Comparison of ENCODE assay signal across 8 mouse cellular contexts in genomic region chr17:58587946-58588345, GRCm38 (mm10).
DNase-seq lines count a peak whose midpoint lies in the region; ATAC-seq and TF ChIP-seq lines count a peak whose summit lies in the region.

No protein-coding gene starts in this region.

- no peak overlapping the region for H3K27ac ChIP-seq in hindbrain, embryonic 12.5 days
- H3K27ac ChIP-seq in hindbrain, embryonic 10.5 days, result no peak overlapping the region
- no peak overlapping the region for H3K27ac ChIP-seq in hindbrain, postnatal 0 days

- no peak for DNase-seq in hindbrain, embryonic 10.5 days (ENCODE audit: low spot score)
- DNase-seq in 3T3-L1 (ENCODE audit: low read depth, low spot score), result peak; percentile 3
- DNase-seq in Muller cell, postnatal 12 days (ENCODE audit: inconsistent ontology term), result peak; percentile 32
- peak; percentile 67 for DNase-seq in hindbrain, postnatal 0 days (ENCODE audit: low spot score)
- no peak for DNase-seq in thymus, postnatal 14 days
- DNase-seq in spleen, postnatal 10 days (ENCODE audit: low spot score in 2 of 2), result no peak
- no peak for DNase-seq in lung, postnatal 25 days (ENCODE audit: low spot score)

- TF ChIP-seq CTCF in hindbrain, postnatal 0 days (IDR thresholded peaks at IDR 0.05; ENCODE audit: low read depth), result peak; percentile 58

- H3K36me3 ChIP-seq in hindbrain, embryonic 12.5 days, result no peaks in the 10 kb centered on the region
- no peaks in the 10 kb centered on the region for H3K36me3 ChIP-seq in hindbrain, embryonic 10.5 days
- no peaks in the 10 kb centered on the region for H3K36me3 ChIP-seq in hindbrain, postnatal 0 days (ENCODE audit: insufficient read depth, low read length)

- no peaks in the 10 kb centered on the region for H3K27me3 ChIP-seq in hindbrain, embryonic 12.5 days
- H3K27me3 ChIP-seq in hindbrain, embryonic 10.5 days (ENCODE audit: insufficient read depth, poor library complexity, severe bottlenecking), result no peaks in the 10 kb centered on the region
- no peaks in the 10 kb centered on the region for H3K27me3 ChIP-seq in hindbrain, postnatal 0 days (ENCODE audit: insufficient read depth, low read length)

- no peak overlapping the region for H3K9ac ChIP-seq in hindbrain, embryonic 12.5 days
- H3K9ac ChIP-seq in hindbrain, postnatal 0 days (replicated peaks; ENCODE audit: low read length), result no peak overlapping the region

- ATAC-seq in hindbrain, embryonic 12.5 days (ENCODE audit: low FRiP score), result 0 out of 2 replicates have a peak, but pooled peaks have one; percentile 38
- ATAC-seq in hindbrain, postnatal 0 days, result peak; percentile 29; the same call in 1 of the 2 replicates

- H3K4me2 ChIP-seq in hindbrain, embryonic 12.5 days (replicated peaks), result no peak overlapping the region
- no peak overlapping the region for H3K4me2 ChIP-seq in hindbrain, postnatal 0 days (ENCODE audit: low read depth, low read length)

- H3K9me3 ChIP-seq in hindbrain, embryonic 12.5 days (replicated peaks), result no peaks in the 10 kb centered on the region
- no peaks in the 10 kb centered on the region for H3K9me3 ChIP-seq in hindbrain, embryonic 10.5 days
- H3K9me3 ChIP-seq in hindbrain, postnatal 0 days (ENCODE audit: low read length), result no peaks in the 10 kb centered on the region

- WGBS in hindbrain, embryonic 12.5 days, result 60% methylated on average over 2 of the region's 2 CpGs
- WGBS in hindbrain, embryonic 10.5 days, result 67% methylated on average over 2 of the region's 2 CpGs
- 65% methylated on average over 2 of the region's 2 CpGs for WGBS in hindbrain, postnatal 0 days

- no peak overlapping the region for H3K4me3 ChIP-seq in hindbrain, embryonic 12.5 days
- no peak overlapping the region for H3K4me3 ChIP-seq in hindbrain, embryonic 10.5 days
- no peak overlapping the region for H3K4me3 ChIP-seq in hindbrain, postnatal 0 days (ENCODE audit: low read length)

- no peaks in the 10 kb centered on the region for H3K4me1 ChIP-seq in hindbrain, embryonic 12.5 days
- H3K4me1 ChIP-seq in hindbrain, embryonic 10.5 days (replicated peaks), result no peaks in the 10 kb centered on the region
- no peaks in the 10 kb centered on the region for H3K4me1 ChIP-seq in hindbrain, postnatal 0 days (ENCODE audit: insufficient read depth, low read length)

Comparison
In these comparisons a context has a peak if more than half of its experiments do, and no peak if none do; other contexts are left out.
1. DNase-seq: peak in 3T3-L1 (single experiment), Muller cell, postnatal 12 days (single experiment) and hindbrain, postnatal 0 days (single experiment); none in hindbrain, embryonic 10.5 days (single experiment), thymus, postnatal 14 days (single experiment), spleen, postnatal 10 days (0 of 2) and lung, postnatal 25 days (single experiment).